Mouse (Mus musculus) myocyte (in vitro differentiated cells): ENCODE results near the gene Atp8b2.

Experiments
- CEBPB ChIP-seq: IDR thresholded peaks from 2 replicates; pipeline ENCODE4 v1.6.1; 2011; ENCODE audit warnings: mild to moderate bottlenecking, moderate library complexity; ENCODE audit not compliant: poor library complexity, insufficient read depth, severe bottlenecking
- E2F4 ChIP-seq: IDR thresholded peaks from one replicate; pipeline ENCODE4 v1.6.1; 2011; ENCODE audit warnings: mild to moderate bottlenecking, control low read depth, moderate library complexity; ENCODE audit not compliant: insufficient read depth
- MAX ChIP-seq: IDR thresholded peaks from one replicate; pipeline ENCODE4 v1.6.1; 2011; ENCODE audit warnings: low read depth, mild to moderate bottlenecking, control low read depth
- MYOD1 ChIP-seq, 3 experiments: IDR thresholded peaks; one replicate each; pipeline ENCODE4 v1.6.1; 2011; ENCODE audit warnings: control low read depth in 2 of 3, low read depth in 2 of 3, mild to moderate bottlenecking in 2 of 3, moderate library complexity in 1 of 3; ENCODE audit not compliant: insufficient read length in 2 of 3, control insufficient read depth in 1 of 3
- MYOG ChIP-seq, 3 experiments: IDR thresholded peaks; one replicate each; pipeline ENCODE4 v1.6.1; 2011; ENCODE audit warnings: control low read depth in 2 of 3, low read depth in 2 of 3, mild to moderate bottlenecking in 2 of 3; ENCODE audit not compliant: insufficient read length in 2 of 3, control insufficient read depth in 1 of 3, insufficient read depth in 1 of 3
- POLR2A ChIP-seq: IDR thresholded peaks from one replicate; pipeline ENCODE4 v1.6.1; 2011; ENCODE audit warnings: low read depth, mild to moderate bottlenecking, control low read depth, moderate library complexity; ENCODE audit not compliant: insufficient read length
- POLR2AphosphoS2 ChIP-seq: IDR thresholded peaks from one replicate; pipeline ENCODE4 v1.6.1; 2011; ENCODE audit warnings: low read depth, control low read depth; ENCODE audit not compliant: insufficient read length
- REST ChIP-seq: IDR thresholded peaks from one replicate; pipeline ENCODE4 v1.6.1; 2011; ENCODE audit warnings: mild to moderate bottlenecking, control low read depth, moderate library complexity; ENCODE audit not compliant: insufficient read depth, insufficient read length
- SRF ChIP-seq: IDR thresholded peaks from one replicate; pipeline ENCODE4 v1.6.1; 2011; ENCODE audit warnings: low read depth; ENCODE audit not compliant: control insufficient read depth, insufficient read length
- TCF12 ChIP-seq: IDR thresholded peaks from one replicate; pipeline ENCODE4 v1.6.1; 2011; ENCODE audit warnings: mild to moderate bottlenecking, control low read depth; ENCODE audit not compliant: poor library complexity, insufficient read depth, severe bottlenecking
- USF1 ChIP-seq: IDR thresholded peaks from one replicate; pipeline ENCODE4 v1.6.1; 2011; ENCODE audit warnings: low read depth, mild to moderate bottlenecking, control low read depth, moderate library complexity

GRCm38 (mm10) chr3:90004091-90004796, 40.9 kb upstream of the Atp8b2 start:
- no peak for TF ChIP-seq MAX
- no peak for TF ChIP-seq POLR2A
- no peak for TF ChIP-seq MYOD1 (IDR thresholded peaks at IDR 0.05; ENCODE audit: control insufficient read depth in 1 of 3, insufficient read length in 2 of 3, low read depth in 2 of 3)
- TF ChIP-seq CEBPB = no peak
- no peak for TF ChIP-seq TCF12
- TF ChIP-seq E2F4 = no peak
- TF ChIP-seq POLR2AphosphoS2 = no peak
- TF ChIP-seq MYOG (IDR thresholded peaks at IDR 0.05; ENCODE audit: control insufficient read depth in 1 of 3, insufficient read depth in 1 of 3, insufficient read length in 2 of 3, low read depth in 2 of 3) = no peak
- TF ChIP-seq USF1 = no peak
- no peak for TF ChIP-seq SRF
- no peak for TF ChIP-seq REST
